Mouse (Mus musculus): Measurements from ENCODE around the gene Vmn1r34. TPM values are rescaled to one million over a fixed set of nuclear protein-coding genes. Genes with fewer than 3 reads are reported as not detected.
"Not testable (repeated sequence)": the region's sequence is repeated elsewhere in the genome, so short reads cannot be mapped to it uniquely, and the experiment has no call there.

The Vmn1r34 gene
- polyA plus RNA-seq (2012; rRNA removed): not detected in 2 replicates

- DNase-seq (ENCODE audit: extremely low spot score in 1 of 2, low spot score in 1 of 2): no peak
Measured at GRCm38 (mm10) chr6:66643779-66644178, at the start of gene Vmn1r34. TSS of gene Vmn1r34 (minus strand) at chr6:66643879.

- DNase-seq (ENCODE audit: extremely low spot score in 1 of 2, low spot score in 1 of 2): no peak
Measured at GRCm38 (mm10) chr6:66685806-66686205, 42.1 kb upstream of the Vmn1r34 start, which contains the start of gene Vmn1r35. TSS of gene Vmn1r35 (minus strand) at chr6:66685906.

- DNase-seq (ENCODE audit: extremely low spot score in 1 of 2, low spot score in 1 of 2): not testable (repeated sequence)
Measured at GRCm38 (mm10) chr6:66618182-66618581, 25.5 kb downstream of the Vmn1r34 start, which contains the start of gene Vmn1r33. TSS of gene Vmn1r33 (minus strand) at chr6:66618282.

GRCm38 (mm10) chr6:66595804-66596203, 47.9 kb downstream of the Vmn1r34 start:
- DNase-seq (ENCODE audit: extremely low spot score in 1 of 2, low spot score in 1 of 2): no peak

Other genes with a start within 250 kb of the Vmn1r34 start
- gene Mad2l1, start 108.5 kb downstream of the Vmn1r34 start, polyA plus RNA-seq (2012; rRNA removed): 9.5 TPM in 2 replicates
- not detected in 2 replicates for gene Vmn1r32, start 83.8 kb downstream of the Vmn1r34 start, polyA plus RNA-seq (2012; rRNA removed)
- gene Vmn1r33, start 25.6 kb downstream of the Vmn1r34 start, polyA plus RNA-seq (2012; rRNA removed): not detected in 2 replicates
- gene Vmn1r35, start 42.0 kb upstream of the Vmn1r34 start, polyA plus RNA-seq (2012; rRNA removed): not detected in 2 replicates
- gene Vmn1r36, start 75.3 kb upstream of the Vmn1r34 start, polyA plus RNA-seq (2012; rRNA removed): not detected in 2 replicates
- not detected in 2 replicates for gene Vmn1r37, start 85.5 kb upstream of the Vmn1r34 start, polyA plus RNA-seq (2012; rRNA removed)
- gene Vmn1r38, start 138.7 kb upstream of the Vmn1r34 start, polyA plus RNA-seq (2012; rRNA removed): not detected in 2 replicates
- gene Vmn1r39, start 166.7 kb upstream of the Vmn1r34 start, polyA plus RNA-seq (2012; rRNA removed): not detected in 2 replicates

Data from frontal cortex, adult 2 months (tissue).